Mouse (Mus musculus) brain, embryonic 14.5 days (tissue): ENCODE data around the gene Sipa1l1.

Experiments
- CTCF ChIP-seq: fragments of 200-500 bp; IDR thresholded peaks from 2 replicates; pipeline ENCODE4 v1.5.1; 2012; ENCODE audit warnings: inconsistent platforms, mild to moderate bottlenecking, moderate library complexity, borderline replicate concordance; ENCODE audit not compliant: insufficient read depth, insufficient read length; ENCODE audit errors: extremely low read depth
- POLR2A ChIP-seq: fragments of 200-500 bp; IDR thresholded peaks from 2 replicates; pipeline ENCODE4 v1.6.1; 2012; ENCODE audit warnings: mild to moderate bottlenecking, inconsistent platforms, borderline replicate concordance; ENCODE audit not compliant: poor library complexity, insufficient read depth, insufficient read length, severe bottlenecking; ENCODE audit errors: extremely low read depth

DNA sequence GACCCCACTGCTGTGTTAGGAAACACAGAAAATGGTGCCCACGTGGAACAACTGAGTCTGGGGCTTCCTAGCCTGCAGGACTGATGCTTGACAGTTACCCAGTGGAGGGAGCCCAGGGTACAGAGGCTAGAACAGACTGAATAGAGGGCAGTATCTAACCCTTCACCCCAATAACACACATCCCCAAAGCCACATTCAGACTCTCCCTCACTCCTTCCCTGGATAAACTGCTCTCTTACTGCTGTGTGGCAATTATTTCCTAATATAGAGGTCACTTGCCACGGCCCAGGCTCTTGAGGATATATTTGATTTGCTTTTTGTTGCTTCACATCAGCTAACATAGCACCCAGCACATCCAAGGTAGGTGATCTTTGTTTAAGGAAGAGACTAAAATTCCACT is 307.5 kb downstream of the Sipa1l1 start:
- TF ChIP-seq CTCF, result no peak
- TF ChIP-seq POLR2A, result no peak
